Mouse (Mus musculus) heart, postnatal 10 days (tissue): ENCODE measurements around the gene Fry. TPM values are rescaled to one million over a fixed set of nuclear protein-coding genes. Genes with fewer than 3 reads are reported as not detected.
"Not testable (repeated sequence)": the region's sequence is repeated elsewhere in the genome, so short reads cannot be mapped to it uniquely, and the experiment has no call there.

ENCODE experiments used
- DNase-seq, 2 experiments: peaks; one replicate each; pipeline ENCODE4 v3.0.0; 2021
- intact Hi-C: fragments of 180-260 bp; cut with DNase I; formaldehyde crosslinking; loops from one replicate; pipeline ENCODE4 v1.15.1; 2025
- total RNA-seq, 2 experiments: library from RNA; stranded (reverse); gene quantifications; 2 replicates each; pipeline ENCODE4 v1.2.3; 2021

Gene Fry
- total RNA-seq, 2 experiments from 2014 or later: 153 to 196 TPM

DNA sequence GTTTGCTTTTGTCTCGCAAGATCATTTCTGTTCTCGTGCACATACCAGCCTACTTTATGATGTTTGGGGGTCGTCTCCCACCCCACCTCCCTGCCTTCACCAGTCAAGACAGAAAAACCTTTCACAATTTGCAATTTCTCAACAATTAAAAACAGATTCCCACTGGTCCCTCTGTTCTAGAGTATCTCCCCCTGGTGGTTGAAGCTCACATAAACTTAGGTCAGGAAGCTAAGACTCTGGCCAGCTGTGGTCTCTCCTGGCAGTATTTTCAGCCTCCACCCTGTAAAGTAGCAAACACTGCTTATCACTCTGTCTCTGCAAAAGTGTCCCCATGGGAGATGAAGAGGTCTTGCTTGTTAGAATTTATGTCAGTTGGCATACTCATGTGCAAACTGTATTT lies 366.8 kb downstream of the Fry start:
- intact Hi-C loops: loop anchor here (2.0 kb wide), 1 partner anchor 44 kb away; no protein-coding TSS in a partner anchor
- peak; percentile 67 to 75 for DNase-seq

DNA sequence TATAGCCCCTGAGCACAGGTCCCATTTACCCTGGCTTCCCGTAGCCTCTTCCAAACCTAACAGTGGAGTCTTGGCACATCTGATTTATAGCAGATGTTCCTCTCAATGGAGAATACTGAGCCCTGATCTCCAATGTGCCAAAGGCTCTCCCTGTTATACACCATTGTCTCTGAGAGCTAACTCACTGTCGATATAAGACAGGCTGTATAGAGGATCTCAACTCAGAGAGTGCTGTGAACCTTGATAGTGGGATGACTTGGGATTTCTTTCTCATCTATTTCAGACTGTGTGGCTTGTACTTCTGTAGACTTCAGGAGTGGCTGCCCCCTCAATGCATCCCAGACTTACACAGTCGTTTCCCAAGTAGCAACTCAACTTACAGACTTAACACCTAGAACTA lies 371.8 kb downstream of the Fry start:
- intact Hi-C loops: no loop called here
- no peak for DNase-seq

GRCm38 (mm10) chr5:150490821-150491220 lies 372.4 kb downstream of the Fry start:
- intact Hi-C loops: no loop called here
- no peak for DNase-seq

GRCm38 (mm10) chr5:150491573-150492173 lies 373.2 kb downstream of the Fry start:
- intact Hi-C loops: not testable (repeated sequence)

GRCm38 (mm10) chr5:150495792-150496191 lies 377.3 kb downstream of the Fry start:
- intact Hi-C loops: loop anchor here (2.0 kb wide), 1 partner anchor 55 kb away; no protein-coding TSS in a partner anchor
- peak; percentile 30 to 57 for DNase-seq

More at GRCm38 (mm10) chr5:150491573-150492173, 373.2 kb downstream of the Fry start:
- DNase-seq: not testable (repeated sequence)

DNA sequence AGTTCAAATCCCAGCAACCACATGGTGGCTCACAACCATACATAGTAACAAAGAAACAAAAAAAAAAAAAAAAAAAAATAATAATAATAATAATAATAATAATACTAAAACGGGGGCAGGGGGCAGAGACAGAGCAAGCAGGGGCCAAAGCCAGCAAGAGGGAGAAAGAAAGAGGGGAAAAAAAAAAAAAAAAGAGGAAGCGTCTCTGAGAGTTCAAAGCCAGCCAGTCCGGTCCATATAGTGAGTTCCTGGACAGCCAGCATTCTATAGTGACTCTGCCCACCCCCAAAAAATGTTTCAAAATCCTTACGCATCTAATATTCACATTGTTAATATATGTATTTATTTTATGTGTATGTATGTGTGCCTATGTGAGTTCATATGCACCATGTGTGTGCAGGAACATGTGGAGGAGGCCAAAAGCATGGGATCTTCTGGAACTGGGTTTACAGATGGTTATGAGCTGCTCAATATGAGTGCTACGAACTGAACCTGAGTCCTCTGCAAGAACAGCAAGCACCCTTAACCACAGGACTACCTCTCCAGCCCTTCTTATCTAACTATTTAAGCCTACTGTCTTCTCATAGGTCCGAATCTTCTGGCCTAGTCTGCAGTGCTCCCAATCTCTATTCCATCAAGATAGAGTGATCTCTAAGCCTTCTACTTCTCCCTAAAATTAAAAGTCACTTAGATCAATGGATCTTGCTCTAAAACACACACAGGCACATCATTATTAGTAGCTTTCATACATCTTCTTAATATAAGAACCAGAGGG lies 392.2 kb downstream of the Fry start:
- DNase-seq: no peak
- intact Hi-C loops: no loop called here

DNA sequence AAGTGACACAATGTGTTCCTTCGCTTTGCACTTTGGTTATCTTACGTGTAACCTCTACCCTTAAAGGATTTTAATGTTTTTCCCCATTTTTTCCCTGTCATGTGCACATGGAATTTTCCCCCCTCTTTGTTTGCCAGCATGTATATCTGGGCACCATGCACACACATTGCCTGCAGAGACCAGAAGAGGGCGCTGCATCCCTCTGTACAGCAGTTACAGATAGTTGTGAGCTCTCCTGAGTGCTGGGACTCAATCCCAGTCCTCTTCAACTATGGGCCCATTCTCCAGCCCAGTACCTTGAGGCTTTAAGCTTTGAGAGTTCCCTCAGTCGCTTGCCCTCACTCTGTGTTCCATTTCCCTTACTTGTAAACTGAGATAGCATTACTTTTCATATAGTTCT lies 394.8 kb downstream of the Fry start:
- no peak for DNase-seq
- intact Hi-C loops: no loop called here

GRCm38 (mm10) chr5:150514027-150514426 lies 395.6 kb downstream of the Fry start:
- intact Hi-C loops: no loop called here
- DNase-seq: no peak

DNA sequence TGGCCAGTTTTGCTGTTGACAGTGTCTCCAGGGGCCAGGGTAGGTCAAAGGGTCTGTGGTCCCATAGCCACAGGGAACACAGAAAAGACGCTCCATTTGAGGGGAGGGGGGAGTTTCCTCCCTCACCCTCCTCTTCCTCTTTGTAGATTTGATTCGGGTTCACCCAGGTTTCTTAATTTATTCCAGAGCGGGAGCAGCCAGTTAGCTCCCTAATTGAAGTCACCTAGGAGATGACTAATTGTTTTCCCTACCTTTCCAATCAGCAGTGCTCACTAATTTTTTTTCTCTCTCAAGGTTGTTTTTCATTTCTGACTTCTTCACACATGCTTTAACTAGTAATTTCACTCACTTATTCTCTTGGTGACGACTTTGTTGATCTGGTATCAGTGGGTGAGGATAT lies 399.6 kb downstream of the Fry start, which contains the start of gene Zar1l:
TSS of gene Zar1l (minus strand) at position 101 of the 400 bp plus-strand sequence.
- intact Hi-C loops: no loop called here
- DNase-seq: no peak

GRCm38 (mm10) chr5:150519551-150519950 lies 401.1 kb downstream of the Fry start:
- intact Hi-C loops: no loop called here
- peak in 1 of 2 experiments; percentile 39 for DNase-seq

GRCm38 (mm10) chr5:150521937-150522866 lies 403.8 kb downstream of the Fry start, which contains the start of gene Brca2:
Brca2 (plus strand) TSS chr5:150522630.
- intact Hi-C loops: loop anchor here (2.0 kb wide), 1 partner anchor 143 kb away; no protein-coding TSS in a partner anchor
- DNase-seq: peak; percentile 93 to 95

DNA sequence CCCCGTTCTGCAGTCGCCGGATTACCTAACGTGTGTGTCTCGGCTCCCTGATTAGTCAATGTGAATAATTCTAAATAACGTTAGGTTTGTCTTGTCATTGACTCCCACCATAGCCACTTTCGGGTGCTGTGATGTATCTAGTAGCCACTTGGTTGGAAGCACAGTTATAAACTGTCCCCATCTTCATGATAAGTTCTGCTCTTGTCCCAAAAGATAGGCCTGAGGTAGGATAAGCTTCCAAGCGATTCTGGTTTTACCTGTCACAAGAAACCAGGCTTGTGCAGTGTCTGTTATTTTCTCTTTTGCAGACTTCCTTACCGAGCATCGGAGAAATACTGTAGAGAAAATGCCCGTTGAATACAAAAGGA lies 404.4 kb downstream of the Fry start:
- DNase-seq: no peak
- intact Hi-C loops: loop anchor here (2.0 kb wide), 1 partner anchor 142 kb away; no protein-coding TSS in a partner anchor

DNA sequence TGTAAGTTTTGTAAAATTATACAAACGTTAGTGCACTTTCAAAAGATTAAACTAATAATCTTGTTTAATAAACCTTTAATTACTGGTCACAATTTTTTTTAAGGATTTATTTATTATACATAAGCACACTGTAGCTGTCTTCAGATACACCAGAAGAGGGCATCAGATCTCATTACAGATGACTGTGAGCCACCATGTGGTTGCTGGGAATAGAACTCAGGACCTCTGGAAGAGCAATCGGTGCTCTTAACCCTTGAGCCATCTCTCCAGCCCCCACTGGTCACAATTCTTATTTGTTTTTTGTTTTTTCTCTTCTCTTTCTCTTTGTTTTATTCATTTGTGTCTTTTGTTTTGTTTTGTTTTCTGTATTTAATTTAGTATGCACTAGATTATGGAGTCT lies 406.8 kb downstream of the Fry start:
- intact Hi-C loops: no loop called here
- DNase-seq: no peak

- no peak for DNase-seq
- intact Hi-C loops: no loop called here
Measured at GRCm38 (mm10) chr5:150541302-150541701, 422.9 kb downstream of the Fry start.

DNA sequence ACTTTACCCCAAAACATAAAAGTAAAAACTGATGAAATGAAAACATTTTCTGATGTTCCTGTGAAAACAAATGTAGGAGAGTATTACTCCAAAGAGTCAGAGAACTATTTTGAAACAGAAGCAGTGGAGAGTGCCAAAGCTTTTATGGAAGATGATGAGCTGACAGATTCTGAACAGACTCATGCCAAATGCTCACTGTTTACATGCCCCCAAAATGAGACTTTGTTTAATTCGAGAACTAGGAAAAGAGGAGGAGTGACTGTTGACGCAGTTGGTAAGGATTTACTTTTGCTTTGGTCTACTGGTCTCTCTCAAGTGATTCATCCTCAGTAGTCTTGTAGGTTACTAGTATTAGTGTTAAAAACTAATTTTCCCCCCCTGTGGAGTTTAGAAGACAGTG lies 424.7 kb downstream of the Fry start:
- no peak for DNase-seq
- intact Hi-C loops: no loop called here

Other genes with a start within 250 kb of the Fry start
- not detected for gene Rxfp2, start 100.0 kb upstream of the Fry start, total RNA-seq